Mouse (Mus musculus): Measurements from ENCODE around the gene Cldn4. TPM values are rescaled to one million over a fixed set of nuclear protein-coding genes. Genes with fewer than 3 reads are reported as not detected.
"Not testable (repeated sequence)": the region's sequence is repeated elsewhere in the genome, so short reads cannot be mapped to it uniquely, and the experiment has no call there.

Gene Cldn4
- polyA plus RNA-seq, 1 experiment from 2014 or later: 76.6 TPM

DNA sequence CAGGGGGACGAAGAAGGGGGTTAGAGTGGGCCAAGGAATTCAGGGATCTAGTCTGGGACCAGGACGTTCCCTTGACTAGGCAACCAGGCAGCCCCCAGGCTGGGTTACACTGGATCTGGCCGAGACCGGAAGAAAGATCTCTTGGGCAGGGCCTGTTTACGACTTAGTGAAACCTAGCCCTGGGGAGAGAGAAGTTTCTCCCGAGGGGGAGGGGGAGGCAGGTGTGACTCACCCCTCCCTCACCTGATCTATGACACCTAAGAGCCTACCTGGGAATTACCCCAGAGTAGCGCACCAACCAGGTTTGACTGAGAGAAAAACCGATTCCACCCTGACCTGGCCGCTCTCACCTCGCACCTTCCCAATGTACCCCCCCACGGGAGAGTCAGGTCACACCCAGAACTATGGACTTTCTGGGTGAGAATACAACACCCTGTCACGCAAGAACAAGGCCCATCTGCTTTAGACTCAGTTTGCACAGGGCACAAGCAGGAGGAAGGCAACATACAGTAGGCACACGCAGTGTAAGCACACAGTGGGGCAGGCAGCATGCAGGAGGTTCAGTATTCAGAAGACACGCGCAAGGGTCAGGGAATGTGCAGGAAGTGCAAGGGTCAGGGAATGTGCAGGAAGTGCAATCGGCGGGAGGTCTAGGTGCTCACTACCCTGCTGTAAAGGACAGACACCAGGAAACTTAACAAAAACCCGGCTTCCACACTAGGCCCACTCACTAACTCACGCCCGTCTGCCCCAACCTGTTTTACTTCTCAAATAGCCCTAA, 20.6 kb upstream of the Cldn4 start:
- no peak overlapping the region; the same call in 1 of the 2 replicates for H3K9ac ChIP-seq (ENCODE audit: low read depth, low read length)
- TF ChIP-seq CTCF (IDR thresholded peaks at IDR 0.05; ENCODE audit: low read depth): no peak
- WGBS: 30% methylated on average over 20 of the region's 20 CpGs
- H3K27me3 ChIP-seq (replicated peaks; ENCODE audit: control insufficient read depth, insufficient read depth, low read length): no peaks in the 10 kb centered on the region
- ATAC-seq: peak; percentile 55
- 0 out of 2 replicates have a peak, but pooled peaks cover 6% of the 10 kb centered on the region for H3K4me1 ChIP-seq (replicated peaks; ENCODE audit: control insufficient read depth, insufficient read depth, low read length)
- H3K4me3 ChIP-seq (ENCODE audit: low read depth, low read length): no peak overlapping the region
- H3K4me2 ChIP-seq (replicated peaks; ENCODE audit: low read depth): 0 out of 2 replicates have a peak overlapping the region, but pooled peaks have one; percentile 32
- no peaks in the 10 kb centered on the region for H3K36me3 ChIP-seq (ENCODE audit: control insufficient read depth, insufficient read depth)
- H3K27ac ChIP-seq (ENCODE audit: low read depth, low read length): peak overlapping the region; percentile 96
- H3K9me3 ChIP-seq (ENCODE audit: control insufficient read depth): no peaks in the 10 kb centered on the region

DNA sequence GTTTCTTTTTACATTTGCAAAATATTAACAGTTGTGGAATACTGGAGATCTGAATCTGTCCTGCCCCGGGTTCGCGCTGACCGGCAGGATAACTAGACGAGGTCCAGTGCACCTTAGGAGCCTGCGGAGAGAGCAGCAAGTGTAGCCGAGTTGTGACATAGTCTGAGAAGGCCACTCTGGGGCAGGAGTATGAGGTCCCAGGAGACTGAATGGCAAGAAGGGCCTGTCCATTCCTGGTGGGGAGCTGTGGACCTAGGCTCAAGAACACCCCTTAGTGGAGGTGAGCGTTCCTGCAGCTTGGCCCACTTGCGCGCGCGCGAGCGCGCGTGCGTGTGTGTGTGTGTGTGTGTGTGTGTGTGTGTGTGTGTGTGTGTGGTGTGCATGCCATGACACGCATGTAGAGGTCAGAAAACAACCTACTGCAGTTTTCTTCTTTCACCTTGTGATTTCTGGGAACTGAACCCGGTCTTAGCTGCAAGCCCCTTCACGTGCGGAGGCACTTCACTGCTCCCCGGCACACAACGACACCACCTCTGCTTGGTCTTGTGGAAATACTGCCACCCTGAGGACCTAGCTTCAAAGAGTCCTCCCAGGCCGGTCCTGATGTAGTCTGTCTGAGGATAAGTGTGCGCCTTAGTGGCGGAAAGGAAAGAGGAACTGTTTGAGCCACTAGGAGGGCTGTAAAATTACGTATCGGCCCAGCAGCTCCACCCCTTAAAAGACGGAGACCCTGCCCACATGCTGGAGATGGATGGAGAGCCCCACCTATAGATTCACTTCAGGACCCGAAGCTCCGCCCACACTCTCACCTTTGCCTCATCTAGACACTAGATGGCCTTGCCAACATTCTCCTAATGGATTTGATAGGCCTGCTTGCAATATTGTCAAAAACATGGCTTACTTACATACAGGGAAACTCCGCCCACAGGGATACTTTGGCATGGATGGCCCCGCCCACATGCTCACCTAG, 19.4 kb upstream of the Cldn4 start:
- Histone ChIP-seq H3K27ac (ENCODE audit: low read depth, low read length) (peak overlapping the region; percentile 96), H3K4me3 (ENCODE audit: low read depth, low read length) (peak overlapping the region; percentile 26), H3K36me3 (ENCODE audit: control insufficient read depth, insufficient read depth) (no peaks in the 10 kb centered on the region), H3K27me3 (replicated peaks; ENCODE audit: control insufficient read depth, insufficient read depth, low read length) (no peaks in the 10 kb centered on the region), H3K4me2 (replicated peaks; ENCODE audit: low read depth) (peak overlapping the region; percentile 66), H3K4me1 (replicated peaks; ENCODE audit: control insufficient read depth, insufficient read depth, low read length) (0 out of 2 replicates have a peak, but pooled peaks cover 6% of the 10 kb centered on the region), H3K9ac (ENCODE audit: low read depth, low read length) (no peak overlapping the region), H3K9me3 (ENCODE audit: control insufficient read depth) (no peaks in the 10 kb centered on the region)
- WGBS: 4% methylated on average over 32 of the region's 33 CpGs
- peak; percentile 48 for TF ChIP-seq CTCF (IDR thresholded peaks at IDR 0.05; ENCODE audit: low read depth)
- ATAC-seq: peak; percentile 87

DNA sequence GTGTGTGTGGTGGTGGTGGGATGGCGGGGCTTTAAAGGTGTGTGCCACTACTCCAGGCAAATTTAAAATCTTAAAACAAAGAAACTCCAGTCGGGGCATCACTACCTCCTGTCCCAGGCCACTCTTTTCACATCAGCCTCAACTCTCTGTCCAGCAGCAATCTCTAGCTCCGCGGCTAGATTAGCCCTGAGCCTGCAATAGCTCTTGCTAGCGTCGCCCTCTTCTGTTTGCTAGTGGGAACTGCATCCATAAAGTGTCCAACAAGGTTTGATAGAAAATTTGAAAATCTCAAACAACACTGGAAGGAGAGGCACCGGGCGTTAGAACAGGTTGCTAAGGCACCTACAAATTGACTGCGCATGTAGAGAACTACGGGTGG, 18.7 kb upstream of the Cldn4 start:
- Histone ChIP-seq H3K9ac (ENCODE audit: low read depth, low read length) (no peak overlapping the region), H3K4me1 (replicated peaks; ENCODE audit: control insufficient read depth, insufficient read depth, low read length) (0 out of 2 replicates have a peak, but pooled peaks cover 6% of the 10 kb centered on the region), H3K4me3 (ENCODE audit: low read depth, low read length) (peak overlapping the region; percentile 26), H3K4me2 (replicated peaks; ENCODE audit: low read depth) (peak overlapping the region; percentile 66), H3K36me3 (ENCODE audit: control insufficient read depth, insufficient read depth) (no peaks in the 10 kb centered on the region), H3K9me3 (ENCODE audit: control insufficient read depth) (no peaks in the 10 kb centered on the region), H3K27ac (ENCODE audit: low read depth, low read length) (peak overlapping the region; percentile 96), H3K27me3 (replicated peaks; ENCODE audit: control insufficient read depth, insufficient read depth, low read length) (no peaks in the 10 kb centered on the region)
- peak; percentile 91 for TF ChIP-seq CTCF (IDR thresholded peaks at IDR 0.05; ENCODE audit: low read depth)
- WGBS: 7% methylated on average over 10 of the region's 10 CpGs
- 0 out of 2 replicates have a peak, but pooled peaks have one; percentile 7 for ATAC-seq

DNA sequence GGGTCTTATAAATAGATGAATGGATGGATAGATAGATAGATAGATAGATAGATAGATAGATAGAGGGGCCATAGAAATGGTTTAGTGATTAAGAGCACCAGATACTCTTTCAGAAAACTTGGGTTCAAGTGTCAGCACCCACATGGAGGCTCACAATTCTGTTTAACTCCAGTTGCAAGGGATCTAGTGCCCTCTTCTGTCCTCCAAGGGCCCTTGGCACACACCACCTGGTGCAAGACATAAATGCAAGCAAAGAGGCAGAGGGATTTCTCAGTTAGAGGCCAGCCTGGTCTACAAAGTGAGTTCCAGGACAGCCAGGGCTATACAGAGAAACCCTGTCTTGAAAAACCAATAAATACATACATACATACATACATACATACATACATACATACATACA, 17.9 kb upstream of the Cldn4 start:
- H3K9me3 ChIP-seq (ENCODE audit: control insufficient read depth); H3K27ac ChIP-seq (ENCODE audit: low read depth, low read length); ATAC-seq; H3K4me1 ChIP-seq (replicated peaks; ENCODE audit: control insufficient read depth, insufficient read depth, low read length); H3K27me3 ChIP-seq (replicated peaks; ENCODE audit: control insufficient read depth, insufficient read depth, low read length); H3K9ac ChIP-seq (ENCODE audit: low read depth, low read length); H3K4me2 ChIP-seq (replicated peaks; ENCODE audit: low read depth); H3K4me3 ChIP-seq (ENCODE audit: low read depth, low read length); H3K36me3 ChIP-seq (ENCODE audit: control insufficient read depth, insufficient read depth): not testable (repeated sequence)
- peak; percentile 35 for TF ChIP-seq CTCF (IDR thresholded peaks at IDR 0.05; ENCODE audit: low read depth)

DNA sequence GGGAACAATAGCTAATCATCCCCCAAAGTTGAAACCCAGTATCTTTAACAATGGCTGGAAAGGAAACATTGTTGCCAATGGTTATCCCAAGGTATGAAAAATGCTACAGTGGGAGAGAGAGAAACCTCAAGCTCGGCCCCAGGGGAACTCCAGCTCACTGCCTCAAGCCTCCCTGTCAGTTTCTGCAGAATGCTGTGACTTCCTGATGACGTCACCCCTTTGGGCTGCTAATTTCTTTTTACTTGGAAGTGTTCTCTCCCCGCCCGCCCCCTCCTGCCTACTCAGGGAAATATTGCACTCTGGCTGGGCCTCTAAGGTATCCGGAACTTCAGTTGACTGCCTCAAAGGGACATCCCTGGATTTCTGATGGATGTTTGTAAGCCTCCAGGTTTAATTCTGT, 16.8 kb upstream of the Cldn4 start:
- H3K4me3 ChIP-seq (ENCODE audit: low read depth, low read length): no peak overlapping the region
- H3K9me3 ChIP-seq (ENCODE audit: control insufficient read depth): no peaks in the 10 kb centered on the region
- H3K9ac ChIP-seq (ENCODE audit: low read depth, low read length): no peak overlapping the region
- no peak overlapping the region for H3K27ac ChIP-seq (ENCODE audit: low read depth, low read length)
- H3K4me2 ChIP-seq (replicated peaks; ENCODE audit: low read depth): no peak overlapping the region
- H3K4me1 ChIP-seq (replicated peaks; ENCODE audit: control insufficient read depth, insufficient read depth, low read length): 0 out of 2 replicates have a peak, but pooled peaks cover 6% of the 10 kb centered on the region
- H3K36me3 ChIP-seq (ENCODE audit: control insufficient read depth, insufficient read depth): no peaks in the 10 kb centered on the region
- H3K27me3 ChIP-seq (replicated peaks; ENCODE audit: control insufficient read depth, insufficient read depth, low read length): no peaks in the 10 kb centered on the region
- no peak for ATAC-seq
- TF ChIP-seq CTCF (IDR thresholded peaks at IDR 0.05; ENCODE audit: low read depth): peak; percentile 46
- 10% methylated on average over 5 of the region's 5 CpGs for WGBS

GRCm38 (mm10) chr5:134961519-134961918, 14.8 kb upstream of the Cldn4 start:
- no peak for ATAC-seq
- Histone ChIP-seq H3K4me1 (replicated peaks; ENCODE audit: control insufficient read depth, insufficient read depth, low read length) (no peaks in the 10 kb centered on the region), H3K4me2 (replicated peaks; ENCODE audit: low read depth) (no peak overlapping the region), H3K4me3 (ENCODE audit: low read depth, low read length) (no peak overlapping the region), H3K27ac (ENCODE audit: low read depth, low read length) (no peak overlapping the region), H3K9me3 (ENCODE audit: control insufficient read depth) (no peaks in the 10 kb centered on the region), H3K36me3 (ENCODE audit: control insufficient read depth, insufficient read depth) (no peaks in the 10 kb centered on the region), H3K9ac (ENCODE audit: low read depth, low read length) (no peak overlapping the region), H3K27me3 (replicated peaks; ENCODE audit: control insufficient read depth, insufficient read depth, low read length) (no peaks in the 10 kb centered on the region)
- TF ChIP-seq CTCF (IDR thresholded peaks at IDR 0.05; ENCODE audit: low read depth): no peak
- 81% methylated on average over 2 of the region's 2 CpGs for WGBS

All from intestine, postnatal 0 days (tissue).